Mouse (Mus musculus) neural tube, embryonic 10.5 days (tissue): ENCODE measurements around the gene Zranb1.

Experiments used
- DNase-seq: peaks from one replicate; pipeline ENCODE4 v3.0.0-alpha.2; 2017; ENCODE audit warnings: low spot score; ENCODE audit errors: extremely low spot score

Gene Zranb1

GRCm38 (mm10) chr7:132930850-132931559, at the start of gene Zranb1:
Gene Zranb1 (plus strand): TSS chr7:132931142.
- DNase-seq, result peak; percentile 99

GRCm38 (mm10) chr7:132882343-132882742, 48.6 kb upstream of the Zranb1 start:
- no peak for DNase-seq

GRCm38 (mm10) chr7:132884031-132884430, 46.9 kb upstream of the Zranb1 start:
- DNase-seq, result no peak

GRCm38 (mm10) chr7:132887019-132887804, 43.7 kb upstream of the Zranb1 start:
- DNase-seq, result no peak

- no peak for DNase-seq
Observed at GRCm38 (mm10) chr7:132888052-132888451, 42.9 kb upstream of the Zranb1 start.

- DNase-seq, result no peak
Observed at GRCm38 (mm10) chr7:132888518-132889249, 42.3 kb upstream of the Zranb1 start.

GRCm38 (mm10) chr7:132889691-132890090, 41.3 kb upstream of the Zranb1 start:
- no peak for DNase-seq

- DNase-seq, result no peak
Observed at GRCm38 (mm10) chr7:132890201-132890600, 40.7 kb upstream of the Zranb1 start.

- no peak for DNase-seq
Observed at GRCm38 (mm10) chr7:132891561-132892310, 39.2 kb upstream of the Zranb1 start.

GRCm38 (mm10) chr7:132892311-132892661, 38.7 kb upstream of the Zranb1 start:
- DNase-seq, result no peak

GRCm38 (mm10) chr7:132892806-132893205, 38.1 kb upstream of the Zranb1 start:
- DNase-seq, result no peak

- DNase-seq, result no peak
Observed at GRCm38 (mm10) chr7:132893336-132893735, 37.6 kb upstream of the Zranb1 start.

- no peak for DNase-seq
Observed at GRCm38 (mm10) chr7:132894841-132895555, 35.9 kb upstream of the Zranb1 start.

GRCm38 (mm10) chr7:132896206-132896815, 34.6 kb upstream of the Zranb1 start:
- no peak for DNase-seq

- DNase-seq, result no peak
Observed at GRCm38 (mm10) chr7:132897258-132897657, 33.7 kb upstream of the Zranb1 start.

GRCm38 (mm10) chr7:132898234-132898633, 32.7 kb upstream of the Zranb1 start:
- no peak for DNase-seq

GRCm38 (mm10) chr7:132900826-132901531, 30.0 kb upstream of the Zranb1 start:
- no peak for DNase-seq

GRCm38 (mm10) chr7:132903796-132904195, 27.1 kb upstream of the Zranb1 start:
- DNase-seq, result no peak

- no peak for DNase-seq
Observed at GRCm38 (mm10) chr7:132921971-132922370, 9.0 kb upstream of the Zranb1 start.

- no peak for DNase-seq
Observed at GRCm38 (mm10) chr7:132925227-132925626, 5.7 kb upstream of the Zranb1 start.
